Mouse (Mus musculus) NIH3T3 (cell line): ENCODE measurements around the gene Prkcz.

ENCODE experiments used
- DNase-seq: peaks from one replicate; pipeline ENCODE4 v3.0.0-alpha.2; 2012; ENCODE audit warnings: low read depth

Prkcz gene

DNA sequence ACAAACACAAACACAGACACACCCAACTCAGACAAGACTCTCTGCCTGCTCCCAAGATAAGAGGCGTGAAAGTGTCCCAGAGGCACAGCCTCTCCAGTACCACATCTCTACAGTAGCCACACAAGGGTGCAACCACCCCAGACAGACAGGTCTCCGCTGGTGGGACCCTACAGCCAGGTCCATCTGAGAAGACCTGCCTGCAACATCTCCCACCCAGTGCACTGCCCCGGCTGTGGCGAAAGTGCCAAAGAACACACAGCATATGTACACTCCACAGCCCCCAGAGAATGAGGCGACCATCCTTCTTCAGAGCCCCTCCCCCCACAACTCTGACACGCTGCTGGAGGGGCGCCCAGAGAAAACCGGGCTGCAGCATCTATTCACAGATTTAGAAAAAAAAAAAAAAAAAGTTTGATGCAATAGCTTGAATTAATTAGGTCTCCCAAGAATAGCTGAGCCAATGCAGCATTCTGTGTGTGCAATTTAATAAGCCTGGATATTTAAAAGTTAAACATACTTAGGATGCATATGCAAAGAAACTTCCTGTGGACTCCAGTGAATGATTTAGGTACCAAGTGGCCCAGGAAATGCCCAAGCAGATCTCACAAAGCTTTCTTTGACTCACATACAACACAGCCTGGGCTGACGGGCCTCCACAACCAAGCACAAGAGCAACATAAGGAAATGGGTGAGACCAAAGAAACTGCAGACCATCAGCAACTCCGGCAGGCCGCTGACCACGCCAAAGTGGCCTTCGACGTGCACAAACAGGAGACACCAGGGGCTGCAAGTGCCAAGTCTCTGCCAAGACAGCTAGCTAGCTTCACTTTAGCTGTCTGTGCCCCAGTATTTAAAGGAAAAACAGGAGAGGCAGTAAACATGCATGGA, 140.7 kb downstream of the Prkcz start:
- DNase-seq: peak; percentile 50

DNA sequence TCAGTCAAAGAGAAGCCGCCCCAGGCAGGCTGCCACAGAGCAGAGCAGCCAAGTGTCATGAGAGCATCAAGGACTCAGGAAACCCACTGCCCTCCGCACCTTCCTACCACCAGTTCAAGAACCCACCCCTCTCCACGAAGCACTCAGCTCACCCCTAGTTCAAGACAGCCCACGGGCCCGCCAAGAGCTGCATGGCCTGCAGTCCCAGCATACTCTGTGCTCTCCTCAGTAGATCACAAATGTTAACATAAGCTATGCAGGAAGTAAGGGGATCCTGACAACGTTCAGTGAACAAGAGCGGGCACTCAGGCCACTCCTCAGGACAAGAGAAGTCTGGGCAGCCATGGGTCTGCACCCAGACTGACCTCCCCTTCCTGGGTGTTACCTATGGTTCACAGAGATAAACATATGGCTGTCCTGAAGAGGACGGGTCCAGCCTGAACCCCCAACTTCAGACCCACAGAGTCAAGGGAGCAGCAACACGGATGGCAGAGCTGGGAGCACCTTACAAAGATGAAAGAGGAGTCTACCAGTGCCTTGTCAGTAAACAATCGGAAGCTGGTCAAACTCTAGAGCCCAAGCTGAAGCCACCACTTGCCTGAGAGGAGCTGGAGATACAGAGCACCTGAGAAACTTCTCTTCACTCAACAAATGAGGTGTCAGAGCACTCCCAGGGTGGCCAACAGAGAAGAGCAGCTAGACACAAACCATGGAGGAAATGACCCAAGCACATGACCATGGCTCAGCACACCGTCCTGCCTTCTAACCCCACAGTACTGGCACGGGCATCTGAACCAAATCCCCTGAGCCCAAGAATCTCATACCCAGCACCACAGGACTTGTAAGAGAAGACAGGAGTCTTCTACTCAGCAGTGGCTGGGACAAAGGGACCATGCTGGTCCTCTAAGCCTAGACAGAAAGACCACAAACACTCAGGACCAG, 141.6 kb downstream of the Prkcz start:
- no peak for DNase-seq

DNA sequence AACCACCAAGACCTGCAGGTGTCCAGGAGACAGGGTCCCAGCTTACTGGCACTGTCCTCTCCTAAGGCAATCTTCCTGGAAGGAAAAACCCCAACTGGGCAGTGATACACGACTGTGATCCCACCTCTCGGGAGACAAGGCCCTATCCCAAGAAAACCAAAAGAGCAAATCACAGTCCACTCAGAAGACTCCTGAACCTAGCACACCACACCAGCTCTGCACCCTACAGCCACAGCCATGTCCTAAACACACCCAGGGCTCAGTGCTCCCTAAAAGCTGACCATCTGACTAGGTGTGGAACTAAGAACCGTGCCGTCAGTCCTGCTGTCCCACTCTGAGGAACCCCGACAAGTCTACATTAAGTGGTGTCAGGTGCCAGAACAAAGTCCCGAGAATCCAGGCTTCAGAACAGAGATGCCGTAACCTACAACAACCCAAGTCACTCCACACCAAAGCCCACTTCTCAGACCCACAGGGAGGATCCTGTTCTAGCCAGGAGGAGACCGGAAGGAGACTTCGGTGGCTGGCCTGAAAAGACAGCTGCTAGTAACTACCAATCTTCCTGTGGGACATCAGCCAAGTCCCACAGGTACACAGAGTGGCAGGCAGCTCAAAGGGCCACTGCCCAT, 142.9 kb downstream of the Prkcz start:
- DNase-seq: no peak

DNA sequence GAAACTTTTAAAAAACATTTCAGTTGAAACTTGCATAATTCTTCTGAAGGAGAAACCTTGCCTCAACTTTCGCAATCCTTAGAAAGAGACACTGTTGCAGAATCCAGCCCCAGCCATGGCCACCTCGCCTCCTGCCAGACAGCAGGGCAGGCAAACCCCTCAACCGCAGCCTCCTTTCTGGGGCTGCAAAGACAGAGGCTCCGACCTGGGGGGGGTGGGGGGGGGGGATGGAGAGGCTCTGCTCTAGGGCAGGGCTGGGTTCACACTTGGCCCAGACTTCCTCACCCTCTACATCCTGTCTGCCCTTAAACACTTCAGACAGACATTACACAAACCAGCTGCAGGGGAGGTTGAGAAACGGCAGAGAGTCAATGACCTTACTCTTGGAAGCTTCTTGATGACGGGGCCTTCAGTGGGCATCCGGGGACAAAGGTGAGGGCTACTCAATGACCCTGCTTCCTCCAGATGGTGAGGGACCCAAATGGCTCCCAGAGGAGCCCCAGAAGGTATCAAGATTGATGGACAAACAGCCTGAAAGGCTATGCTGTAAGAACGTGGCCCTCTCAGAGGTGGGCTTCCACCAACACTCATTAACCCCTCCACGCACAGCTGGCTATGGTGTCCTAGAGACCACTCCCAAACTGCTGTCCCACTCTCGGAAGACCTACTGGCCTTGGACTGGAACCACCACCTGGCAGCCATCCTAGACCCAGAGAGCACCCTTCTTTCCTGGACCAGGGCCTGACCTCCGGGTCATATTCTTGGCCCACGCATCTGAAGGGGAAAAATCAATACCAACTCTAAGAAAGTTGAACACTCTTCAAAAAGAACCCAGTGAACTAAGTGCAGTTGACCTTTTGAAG, 143.7 kb downstream of the Prkcz start:
- DNase-seq: peak; percentile 70

DNA sequence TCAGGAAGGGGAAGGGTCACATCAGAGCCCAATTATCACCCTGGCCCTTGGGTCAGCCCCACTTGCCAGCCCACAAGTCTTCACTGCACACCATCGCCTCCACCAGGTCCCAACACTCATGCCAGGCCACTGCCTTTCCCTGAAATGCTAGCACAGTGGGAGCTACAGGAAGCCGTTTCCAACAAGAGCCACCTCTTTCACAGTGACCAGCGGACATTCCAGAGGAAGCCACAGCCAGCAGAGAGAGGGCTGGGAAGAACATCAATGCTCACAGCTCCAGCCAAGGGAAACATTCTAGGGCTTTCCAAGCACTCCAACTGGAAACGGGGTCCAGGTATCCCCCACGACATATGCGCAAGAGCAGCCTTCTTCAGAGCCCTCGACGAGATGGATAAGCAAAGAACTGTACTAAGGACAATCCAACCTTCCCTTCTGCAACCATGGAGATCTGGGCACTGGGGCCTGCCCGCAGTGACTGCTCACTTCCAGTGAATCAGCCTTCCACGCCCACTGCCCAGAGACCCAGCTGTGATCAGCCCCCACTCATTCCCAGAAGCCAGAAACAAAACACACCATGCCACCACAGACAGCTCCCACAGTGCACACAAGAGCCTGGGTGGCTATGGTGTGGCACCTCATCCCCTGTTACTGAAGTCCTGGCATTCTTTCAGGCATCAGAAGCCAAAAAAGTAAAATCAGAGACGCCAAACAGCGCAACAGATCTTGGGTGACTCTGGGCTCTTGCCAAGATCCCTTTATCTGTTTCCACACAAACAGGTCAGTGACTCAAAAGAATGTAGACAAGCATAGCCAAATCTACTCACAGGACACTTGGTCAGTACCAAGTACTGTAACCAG, 145.2 kb downstream of the Prkcz start:
- DNase-seq: peak; percentile 42

DNA sequence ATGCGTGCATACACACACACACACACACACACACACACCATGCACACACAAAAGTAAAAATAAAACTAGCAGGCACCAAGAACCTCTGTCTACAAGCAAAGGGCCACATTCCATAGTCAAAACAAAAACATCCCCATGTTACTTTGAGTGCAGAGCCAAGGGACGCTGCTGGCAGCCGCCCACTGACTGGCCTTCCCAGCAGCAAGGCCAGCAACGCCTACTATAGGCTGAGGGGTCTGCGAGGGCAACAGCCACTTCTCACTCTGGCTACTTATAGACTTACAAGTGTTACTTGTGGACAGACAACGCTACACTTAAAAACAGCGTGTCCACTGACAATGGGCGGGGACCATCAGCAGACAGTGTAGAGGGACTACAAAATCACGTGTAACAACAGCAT, 146.0 kb downstream of the Prkcz start:
- DNase-seq: no peak

DNA sequence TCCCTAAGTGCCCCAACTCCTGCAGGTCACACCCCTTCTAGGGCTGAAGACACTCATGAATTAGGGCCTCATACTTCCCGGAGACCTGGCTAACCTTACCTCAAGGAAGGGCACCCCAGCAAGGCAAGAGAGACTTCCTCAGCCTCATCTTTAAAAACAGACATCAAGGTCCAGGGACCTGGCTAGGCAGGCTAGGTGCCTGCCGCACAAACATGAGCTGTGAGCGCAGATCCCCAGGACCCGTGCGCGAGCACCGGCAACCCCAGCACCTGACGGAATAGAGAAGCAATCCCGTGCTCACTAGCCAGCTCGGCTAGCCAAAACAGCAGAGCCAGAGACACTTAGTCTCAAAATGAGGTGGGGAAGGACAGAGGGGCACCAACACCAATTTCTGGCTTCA, 146.4 kb downstream of the Prkcz start:
- DNase-seq: no peak

DNA sequence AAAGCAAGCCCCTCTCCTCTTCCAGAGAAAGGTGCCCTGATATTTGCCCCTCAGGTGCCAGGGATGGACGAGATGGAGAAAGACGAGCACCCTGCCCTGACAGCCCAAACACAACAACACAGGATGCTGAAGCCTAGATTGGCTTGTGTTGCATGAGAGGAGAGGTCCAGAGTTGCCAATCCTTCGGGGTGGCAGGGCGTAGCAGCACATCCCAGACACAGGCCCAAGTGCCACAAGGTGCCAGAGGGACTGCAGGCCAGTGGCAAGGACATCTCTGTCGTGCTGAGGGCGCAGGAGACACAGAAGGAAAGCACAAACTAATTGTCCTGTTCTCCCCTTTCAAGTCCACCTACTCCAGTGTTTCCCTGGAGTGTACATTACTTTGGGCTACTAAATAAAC, 147.0 kb downstream of the Prkcz start:
- no peak for DNase-seq

DNA sequence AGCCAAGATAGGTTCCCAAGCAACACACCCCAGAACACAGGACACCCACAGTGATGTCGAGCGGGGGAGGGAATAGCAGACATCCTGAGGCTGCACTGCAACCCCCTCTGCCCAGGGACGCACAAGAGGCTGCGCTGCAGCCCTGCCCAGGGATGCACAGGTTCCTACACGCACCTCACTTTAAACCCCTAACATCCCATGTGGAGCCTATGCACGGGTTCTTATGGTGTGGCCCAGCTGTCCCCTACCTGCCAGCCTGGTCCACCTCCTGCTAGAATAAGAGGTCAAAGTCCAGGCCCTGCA, 147.5 kb downstream of the Prkcz start:
- DNase-seq: no peak

DNA sequence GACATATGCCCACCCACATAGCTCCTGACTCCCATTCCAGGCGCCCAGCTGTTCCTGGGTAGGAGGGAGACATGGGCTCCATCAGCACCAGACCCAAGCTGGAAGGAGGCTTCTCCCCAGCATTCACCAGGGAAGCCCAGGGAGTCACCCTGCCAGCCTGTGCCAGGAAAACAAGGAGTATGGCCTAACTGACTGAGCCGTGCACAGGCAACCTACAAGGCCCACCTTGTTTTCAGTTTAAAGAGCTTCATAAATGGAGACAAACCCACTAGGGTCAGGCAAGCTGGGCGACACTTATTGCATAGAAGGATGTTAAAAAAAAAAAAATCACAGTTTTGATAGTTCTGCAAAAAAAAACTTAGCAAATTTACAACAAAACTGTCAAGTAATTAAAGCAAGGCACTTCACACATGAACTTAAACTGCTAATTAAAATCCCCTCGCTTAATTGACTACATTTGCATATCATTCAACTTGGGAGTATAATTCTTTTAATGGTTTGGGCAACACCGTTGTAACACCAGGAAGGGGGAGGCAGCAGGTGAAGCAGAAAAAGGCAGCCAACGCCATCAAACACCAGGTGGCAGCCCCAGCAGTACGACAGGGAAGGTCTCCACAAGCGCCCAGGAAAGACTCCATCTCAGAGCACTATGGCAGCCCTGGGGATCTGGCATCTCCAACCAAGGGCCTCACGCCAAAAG, 148.0 kb downstream of the Prkcz start:
- DNase-seq: no peak
